ENCODE assay signal across 9 mouse cellular contexts in genomic region chr19:42163764-42164163, GRCm38 (mm10). TPM values are rescaled to one million over a fixed set of nuclear protein-coding genes. Genes with fewer than 3 reads are reported as not detected.
DNase-seq lines count a peak whose midpoint lies in the region; ATAC-seq and TF ChIP-seq lines count a peak whose summit lies in the region.
"Had no signal": no experiment of that assay in that cellular context is flagged by ENCODE, and none has a peak within 500 bp of the region (broad histone marks: within the 10 kb centered on the region; RNA-seq: fewer than 3 reads in every experiment).

Zfyve27 (plus strand) TSS chr19:42163951.

- H3K4me2 ChIP-seq in forebrain, postnatal 0 days (ENCODE audit: low read depth) = no peak within 1 kb of the TSS
- no peak within 1 kb of the TSS for H3K4me2 ChIP-seq in hindbrain, embryonic 14.5 days (replicated peaks)

- no peaks in the 10 kb centered on the region for H3K79me2 ChIP-seq in heart, adult 2 months (replicated peaks; ENCODE audit: control insufficient read depth, insufficient read depth, low read length)
- H3K79me2 ChIP-seq in MEL (ENCODE audit: control insufficient read depth, insufficient read depth, low read length, poor library complexity) = no peaks in the 10 kb centered on the region

- H3K4me3 ChIP-seq in heart, adult 2 months = no peak within 1 kb of the TSS
- no peak within 1 kb of the TSS for H3K4me3 ChIP-seq in MEL (ENCODE audit: control insufficient read depth in 1 of 2, insufficient read depth in 1 of 2, low read depth in 2 of 2, low read length in 2 of 2)
- H3K4me3 ChIP-seq in forebrain, postnatal 0 days (ENCODE audit: low read depth, low read length) = no peak within 1 kb of the TSS
- no peak within 1 kb of the TSS for H3K4me3 ChIP-seq in hindbrain, embryonic 14.5 days (replicated peaks; ENCODE audit: low read length)
- H3K4me3 ChIP-seq in midbrain, embryonic 10.5 days = no peak within 1 kb of the TSS

- intact Hi-C loops in heart, adult 2 months (cut with DNase I) = no loop called here

- no peaks in the 10 kb centered on the region for H3K9me3 ChIP-seq in MEL (replicated peaks; ENCODE audit: insufficient read depth, low read length)
- no peaks in the 10 kb centered on the region for H3K9me3 ChIP-seq in forebrain, postnatal 0 days (ENCODE audit: low read length)
- no peaks in the 10 kb centered on the region for H3K9me3 ChIP-seq in hindbrain, embryonic 14.5 days (ENCODE audit: control insufficient read depth, low read length)
- no peaks in the 10 kb centered on the region for H3K9me3 ChIP-seq in midbrain, embryonic 10.5 days (replicated peaks)

- TF ChIP-seq EP300 in heart, adult 2 months (IDR thresholded peaks at IDR 0.05; ENCODE audit: insufficient read depth, low read depth, low read length) = no peak
- TF ChIP-seq EP300 in MEL (IDR thresholded peaks at IDR 0.05; ENCODE audit: low read depth in 1 of 2, low read length in 2 of 2) = no peak

- no peak for DNase-seq in heart, adult 2 months
- no peak for DNase-seq in heart, adult 9 months (ENCODE audit: low spot score in 2 of 2)
- no peak for DNase-seq in MEL (ENCODE audit: low read depth, low spot score)
- no peak for DNase-seq in forebrain, postnatal 0 days
- no peak for DNase-seq in hindbrain, embryonic 14.5 days (ENCODE audit: low spot score)
- DNase-seq in midbrain, embryonic 10.5 days (ENCODE audit: low spot score) = no peak
- no peak for DNase-seq in right cerebral cortex, postnatal 4 days
- no peak for DNase-seq in thymus, adult 18-20 months

- H3K36me3 ChIP-seq in heart, adult 2 months (ENCODE audit: control insufficient read depth, insufficient read depth, low read length) = no peaks in the 10 kb centered on the region
- H3K36me3 ChIP-seq in MEL (ENCODE audit: control insufficient read depth in 1 of 2, insufficient read depth in 2 of 2, low read length in 2 of 2) = peaks cover 0 to 15% of the 10 kb centered on the region in 2 experiments; a peak in 2 of 4 replicates
- H3K36me3 ChIP-seq in forebrain, postnatal 0 days (ENCODE audit: insufficient read depth) = no peaks in the 10 kb centered on the region
- H3K36me3 ChIP-seq in hindbrain, embryonic 14.5 days (replicated peaks; ENCODE audit: control insufficient read depth, insufficient read depth) = no peaks in the 10 kb centered on the region
- no peaks in the 10 kb centered on the region for H3K36me3 ChIP-seq in midbrain, embryonic 10.5 days

- no peak for TF ChIP-seq RAD21 in MEL (IDR thresholded peaks at IDR 0.05; ENCODE audit: low read depth, low read length)

- no peaks in the 10 kb centered on the region for H3K27me3 ChIP-seq in heart, adult 2 months (ENCODE audit: control insufficient read depth, insufficient read depth, low read length)
- H3K27me3 ChIP-seq in MEL (ENCODE audit: control insufficient read depth in 1 of 2, insufficient read depth in 2 of 2, low read length in 2 of 2) = no peaks in the 10 kb centered on the region; a peak in 1 of 4 replicates
- H3K27me3 ChIP-seq in forebrain, postnatal 0 days (ENCODE audit: insufficient read depth, low read length) = no peaks in the 10 kb centered on the region
- H3K27me3 ChIP-seq in hindbrain, embryonic 14.5 days (ENCODE audit: control insufficient read depth, insufficient read depth, low read length) = 0 out of 2 replicates have a peak, but pooled peaks cover under 1% of the 10 kb centered on the region
- H3K27me3 ChIP-seq in midbrain, embryonic 10.5 days (ENCODE audit: low read depth, poor library complexity, severe bottlenecking) = peaks cover 24% of the 10 kb centered on the region

- no peaks in the 10 kb centered on the region for H3K4me1 ChIP-seq in heart, adult 2 months (ENCODE audit: control insufficient read depth, insufficient read depth, low read length)
- H3K4me1 ChIP-seq in MEL (ENCODE audit: control insufficient read depth in 1 of 2, insufficient read depth in 2 of 2, low read length in 2 of 2) = peaks cover 11 to 18% of the 10 kb centered on the region in 2 experiments
- no peaks in the 10 kb centered on the region; the same call in 1 of the 2 replicates for H3K4me1 ChIP-seq in forebrain, postnatal 0 days (ENCODE audit: insufficient read depth)
- H3K4me1 ChIP-seq in hindbrain, embryonic 14.5 days (replicated peaks; ENCODE audit: control insufficient read depth, insufficient read depth, low read length) = no peaks in the 10 kb centered on the region
- no peaks in the 10 kb centered on the region for H3K4me1 ChIP-seq in midbrain, embryonic 10.5 days

- no peak for TF ChIP-seq CTCF in heart, adult 2 months (IDR thresholded peaks at IDR 0.05)
- TF ChIP-seq CTCF in MEL (IDR thresholded peaks at IDR 0.05 in 2 of 3, conservative IDR thresholded peaks at IDR 0.05 in 1 of 3; ENCODE audit: control insufficient read depth in 1 of 3, insufficient read depth in 1 of 3, low read depth in 2 of 3, low read length in 3 of 3, poor library complexity in 1 of 3, severe bottlenecking in 1 of 3) = no peak
- TF ChIP-seq CTCF in forebrain, postnatal 0 days (IDR thresholded peaks at IDR 0.05; ENCODE audit: low read depth) = no peak

- no peak for ATAC-seq in forebrain, postnatal 0 days
- no peak for ATAC-seq in hindbrain, embryonic 14.5 days (ENCODE audit: low FRiP score)

- 55% methylated on average over 5 of the region's 5 CpGs for WGBS in heart, adult 2 months
- WGBS in forebrain, postnatal 0 days = 58% methylated on average over 5 of the region's 5 CpGs
- 59% methylated on average over 5 of the region's 5 CpGs for WGBS in hindbrain, embryonic 14.5 days
- WGBS in midbrain, embryonic 10.5 days = 90% methylated on average over 5 of the region's 5 CpGs

- TF ChIP-seq POLR2A in heart, adult 2 months (IDR thresholded peaks at IDR 0.05; ENCODE audit: insufficient read depth, low read depth, low read length) = no peak
- TF ChIP-seq POLR2A in MEL (IDR thresholded peaks at IDR 0.05; ENCODE audit: control insufficient read depth in 1 of 2, insufficient read depth in 1 of 2, low read depth in 1 of 2, low read length in 2 of 2, poor library complexity in 1 of 2) = no peak

- no peak within 1 kb of the TSS for H3K9ac ChIP-seq in heart, adult 2 months (ENCODE audit: low read depth, low read length)
- no peak within 1 kb of the TSS for H3K9ac ChIP-seq in MEL (ENCODE audit: control insufficient read depth, low read depth, low read length, poor library complexity, severe bottlenecking)
- no peak within 1 kb of the TSS for H3K9ac ChIP-seq in forebrain, postnatal 0 days
- H3K9ac ChIP-seq in hindbrain, embryonic 14.5 days = no peak within 1 kb of the TSS
- H3K9ac ChIP-seq: liver, embryonic 14.5 days had no signal

- no peak within 1 kb of the TSS for H3K27ac ChIP-seq in heart, adult 2 months
- no peak within 1 kb of the TSS for H3K27ac ChIP-seq in MEL (ENCODE audit: control insufficient read depth, low read depth, low read length)
- no peak within 1 kb of the TSS for H3K27ac ChIP-seq in forebrain, postnatal 0 days (ENCODE audit: low read depth, low read length)
- no peak within 1 kb of the TSS for H3K27ac ChIP-seq in hindbrain, embryonic 14.5 days
- no peak within 1 kb of the TSS for H3K27ac ChIP-seq in midbrain, embryonic 10.5 days (replicated peaks)
- H3K27ac ChIP-seq: liver, embryonic 14.5 days had no signal

TF ChIP-seq in MEL, 35 proteins besides CTCF, POLR2A, EP300 and RAD21:
- TF ChIP-seq KAT2A (conservative IDR thresholded peaks at IDR 0.05; ENCODE audit: low read depth, low read length) (no peak), TCF12 (IDR thresholded peaks at IDR 0.05; ENCODE audit: low read depth, low read length) (no peak), SMC3 (IDR thresholded peaks at IDR 0.05; ENCODE audit: low read depth, low read length) (no peak), MXI1 (IDR thresholded peaks at IDR 0.05; ENCODE audit: low read depth, low read length) (no peak), MAFK (IDR thresholded peaks at IDR 0.05; ENCODE audit: borderline replicate concordance, low read depth, low read length) (no peak), UBTF (IDR thresholded peaks at IDR 0.05; ENCODE audit: borderline replicate concordance, insufficient read depth, low read depth, low read length) (no peak), HCFC1 (IDR thresholded peaks at IDR 0.05; ENCODE audit: low read depth, low read length) (no peak), CHD1 (IDR thresholded peaks at IDR 0.05; ENCODE audit: low read depth, low read length) (no peak), ZC3H11A (IDR thresholded peaks at IDR 0.05; ENCODE audit: low read depth, low read length) (no peak), NRF1 (IDR thresholded peaks at IDR 0.05; ENCODE audit: insufficient read depth, low read depth, low read length, poor library complexity, severe bottlenecking) (no peak), RCOR1 (IDR thresholded peaks at IDR 0.05; ENCODE audit: low read depth, low read length) (no peak), GABPA (IDR thresholded peaks at IDR 0.05; ENCODE audit: low read depth, low read length) (no peak), GATA1 (IDR thresholded peaks at IDR 0.05; ENCODE audit: low read depth, low read length) (no peak), MAZ (IDR thresholded peaks at IDR 0.05; ENCODE audit: low read depth, low read length) (no peak), ZNF384 (IDR thresholded peaks at IDR 0.05; ENCODE audit: low read depth, low read length) (no peak)

RNA-seq across cellular contexts. Expression of gene Zfyve27, which starts in this region (rescaled TPM):
- 10 to 100 TPM; 20.2 to 20.3 TPM for total RNA-seq in heart, adult 2 months (2021)
- 27.6 and 33.6 TPM in 2 replicates for polyA plus RNA-seq in heart, adult 2 months (2012; rRNA removed)
- total RNA-seq in MEL (2012; rRNA removed) = 22.0 and 27.0 TPM in 2 replicates
- 10 to 100 TPM in 1 of 2 experiments, not detected in 1; 40.2 TPM for polyA plus RNA-seq in MEL (2012; ENCODE audit: insufficient read depth in 1 of 2, insufficient read length in 2 of 2, low read depth in 1 of 2, low replicate concordance in 2 of 2, missing spikeins in 1 of 2)
- total RNA-seq in forebrain, postnatal 0 days (2014; rRNA removed) = 70.8 and 94.4 TPM in 2 replicates
- 32.4 and 44.1 TPM in 2 replicates for polyA plus RNA-seq in forebrain, postnatal 0 days (2015; fragmentation: Nextera tagmentation; extraction: Ambion mirVana)
- polyA plus RNA-seq in hindbrain, embryonic 14.5 days (2014; fragmentation: Nextera tagmentation; extraction: Ambion mirVana) = 35.1 and 35.7 TPM in 2 replicates
- polyA plus RNA-seq in midbrain, embryonic 10.5 days (2016; fragmentation: Nextera tagmentation; extraction: Ambion mirVana) = 29.4 and 36.4 TPM in 2 replicates
